Mouse (Mus musculus) cerebellum, postnatal 14 days (tissue): Measurements from ENCODE around the gene Fbxl17.
A peak's percentile ranks its signal among the peaks of the same experiment; 100 is the strongest.

Source experiments
- DNase-seq, 2 experiments: peaks; one replicate each; pipeline ENCODE4 v3.0.0; 2021; ENCODE audit warnings: mixed read lengths in 2 of 2

Gene Fbxl17

DNA sequence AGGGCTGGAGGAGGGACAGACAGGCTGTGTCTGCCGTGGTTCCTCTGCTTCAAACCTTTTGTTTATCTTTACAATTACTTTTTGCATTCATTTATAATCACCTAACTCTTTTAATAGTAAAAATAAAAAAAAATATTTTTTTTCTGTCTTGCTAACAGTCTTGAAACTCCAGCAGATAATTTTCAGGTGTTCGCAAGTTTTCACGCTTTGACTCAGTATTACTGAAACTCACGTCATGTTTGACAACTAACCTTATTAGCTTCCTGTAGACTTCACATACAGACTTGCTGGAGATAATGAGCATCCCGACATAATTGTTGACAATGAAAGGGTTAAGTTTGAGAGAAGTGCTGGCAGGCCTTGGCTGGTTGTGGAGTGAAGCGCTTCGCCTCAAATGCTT, 340.6 kb downstream of the Fbxl17 start:
- DNase-seq, result no peak

DNA sequence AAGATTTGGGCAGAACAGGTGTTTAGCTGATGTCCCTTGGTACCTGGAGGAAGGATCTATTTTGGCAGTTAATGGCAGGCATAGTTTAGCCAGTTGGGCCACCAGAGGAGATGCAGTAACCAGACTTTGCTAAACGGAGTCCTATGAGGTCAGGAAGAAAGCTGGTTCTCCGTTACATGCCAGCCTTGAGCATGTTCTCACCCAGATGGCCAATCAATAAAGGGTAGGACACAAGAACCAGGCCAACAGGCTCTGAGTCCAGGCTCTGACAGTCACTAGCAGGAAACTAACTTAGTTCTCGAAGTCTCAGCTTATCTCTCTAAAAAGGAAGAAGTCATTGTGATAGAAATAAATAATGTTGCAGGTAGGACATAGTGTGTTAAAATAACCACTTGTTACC, 341.4 kb downstream of the Fbxl17 start:
- no peak for DNase-seq

DNA sequence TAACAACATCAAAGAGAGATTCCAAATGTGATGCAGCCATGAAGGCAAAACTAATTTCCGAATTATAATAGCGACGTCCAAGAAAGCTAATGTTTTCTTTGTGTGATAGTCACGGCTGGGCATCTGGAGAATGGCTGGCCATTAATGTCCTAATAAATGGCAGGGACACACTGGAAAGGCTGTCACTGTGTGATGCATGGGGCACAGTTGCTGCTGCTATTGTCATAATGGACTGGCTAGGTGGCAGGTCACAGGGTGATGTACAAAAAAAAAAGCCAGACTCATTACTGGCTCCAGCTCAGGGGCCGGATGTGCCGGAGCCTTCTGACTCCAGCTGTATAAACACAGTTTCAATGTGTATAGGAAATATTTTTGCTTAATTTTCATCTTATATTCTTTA, 341.9 kb downstream of the Fbxl17 start:
- DNase-seq, result no peak

DNA sequence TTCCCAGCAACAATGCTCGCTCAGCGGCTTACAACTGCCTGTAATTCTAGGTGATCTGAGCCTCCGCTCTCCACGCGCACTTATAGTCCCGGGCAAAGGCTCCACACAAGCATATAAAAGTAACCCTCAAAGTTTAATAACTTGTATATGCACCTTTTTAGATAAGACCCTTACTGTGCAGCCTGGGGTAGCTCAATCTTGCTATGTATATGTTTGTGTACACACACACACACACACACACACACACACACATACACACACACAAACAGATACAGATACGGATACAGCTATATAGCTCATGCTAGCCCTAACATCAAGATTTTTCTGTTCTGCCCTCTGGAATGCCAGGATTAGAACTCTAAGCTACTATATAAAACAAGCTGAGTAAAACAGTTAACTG, 342.8 kb downstream of the Fbxl17 start:
- DNase-seq, result no peak

DNA sequence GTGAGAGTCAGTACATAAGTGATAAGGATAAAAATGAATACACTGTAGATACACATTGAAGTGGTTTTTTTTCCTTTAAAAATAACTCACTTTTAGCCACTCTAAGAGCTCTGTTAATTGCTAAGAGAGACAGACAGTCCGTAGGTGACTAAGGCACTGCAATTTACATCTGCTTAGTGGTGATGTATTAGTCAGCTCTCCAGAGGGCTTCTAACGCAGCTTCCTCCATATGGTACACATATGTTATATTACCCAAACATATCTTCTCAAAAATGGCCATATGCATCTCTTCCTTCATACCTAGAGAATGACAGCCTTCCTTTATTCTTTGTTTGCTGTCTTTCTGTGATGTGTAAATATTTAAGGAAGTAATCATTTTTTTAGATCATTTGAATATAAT, 353.3 kb downstream of the Fbxl17 start:
- DNase-seq, result no peak

DNA sequence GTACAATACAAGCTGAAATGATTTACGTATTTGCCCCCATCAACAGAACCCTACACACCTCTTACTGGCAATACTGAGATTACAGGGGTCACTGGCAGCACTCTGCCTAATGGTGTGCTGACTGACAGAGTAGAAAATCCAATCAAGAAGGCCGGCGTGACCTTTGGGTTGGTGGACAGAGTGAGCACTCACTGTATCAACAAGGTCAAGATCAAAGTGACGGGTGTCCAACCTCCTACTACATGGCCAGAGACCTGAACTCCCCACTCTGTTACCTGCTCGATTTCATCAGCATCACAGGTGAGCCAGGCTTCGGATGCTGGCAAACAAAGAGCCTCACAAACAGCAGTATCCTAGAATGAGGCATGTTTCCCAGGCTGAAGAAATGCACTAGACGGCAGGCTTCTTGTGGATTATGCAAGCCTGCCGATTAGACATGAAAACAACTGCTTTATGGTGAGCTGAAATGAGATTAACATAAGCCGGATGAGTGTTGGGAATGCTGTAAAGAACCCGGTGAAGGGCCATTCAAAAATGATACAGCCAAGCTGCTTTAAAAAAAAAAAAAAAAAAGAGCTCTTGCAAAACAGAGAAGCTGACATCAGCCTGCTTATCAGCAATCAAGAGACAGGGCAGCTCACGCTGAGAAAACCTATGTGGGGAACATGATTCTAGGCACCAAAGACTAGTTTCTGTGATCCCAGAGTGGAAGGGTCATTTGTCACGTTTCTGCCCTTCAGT, 353.9 kb downstream of the Fbxl17 start:
- DNase-seq, result no peak

DNA sequence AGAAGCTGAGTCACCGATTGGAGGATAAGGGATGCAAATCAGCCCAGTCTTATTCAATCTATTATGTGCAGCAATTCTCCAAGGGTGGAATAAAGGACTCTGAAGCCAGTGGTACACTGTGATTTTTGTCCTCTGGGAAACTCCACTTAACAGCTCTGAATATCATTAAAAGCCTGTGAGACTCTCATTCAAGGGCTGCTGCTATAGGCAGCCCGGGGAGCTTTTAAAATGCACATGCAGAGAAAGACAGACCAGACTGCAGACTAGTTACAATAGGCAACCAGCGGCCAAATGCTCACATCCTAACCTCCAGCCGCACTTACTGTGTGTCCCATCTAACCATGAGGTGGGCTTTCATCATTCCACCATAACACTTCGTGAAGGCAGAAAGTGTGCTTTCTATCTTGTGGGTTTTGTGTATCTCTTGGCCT, 354.5 kb downstream of the Fbxl17 start:
- DNase-seq, result no peak

DNA sequence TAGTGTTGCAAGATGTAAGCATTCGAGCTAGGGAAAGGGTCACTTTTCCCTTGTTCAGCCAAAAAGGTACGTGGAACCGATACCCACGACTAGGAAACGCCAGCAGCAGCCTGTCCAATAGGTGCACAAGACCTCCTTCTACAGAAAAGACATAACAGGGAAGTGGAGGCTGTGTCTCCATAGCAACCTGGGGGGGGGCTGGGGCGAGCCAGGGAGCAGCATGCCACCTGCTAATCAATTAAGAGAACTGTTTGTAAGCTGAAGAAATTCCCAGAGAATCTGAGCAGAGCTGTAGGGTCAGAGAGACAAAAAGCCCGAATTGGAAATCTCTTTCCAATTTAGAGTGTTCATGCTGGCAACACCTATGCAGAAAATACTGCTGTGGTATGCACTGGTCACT, 356.0 kb downstream of the Fbxl17 start:
- no peak for DNase-seq

DNA sequence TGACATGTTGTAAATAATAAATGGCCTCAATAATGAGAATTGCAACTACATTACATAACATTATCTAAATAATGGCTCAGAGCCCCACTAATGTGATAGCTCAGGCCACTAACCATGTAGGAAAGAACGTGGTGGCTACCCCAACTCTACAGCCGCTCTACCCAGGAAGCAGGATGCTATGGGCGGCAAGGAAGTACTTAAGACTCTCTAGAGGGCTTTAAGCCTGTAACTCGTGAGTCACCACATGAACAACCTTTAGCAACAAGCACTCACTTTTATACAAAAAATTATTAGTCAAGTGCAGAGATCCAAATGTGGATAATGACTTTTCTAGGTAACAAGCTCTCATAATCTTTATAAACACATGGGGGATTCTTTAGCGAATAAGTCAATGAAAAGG, 365.0 kb downstream of the Fbxl17 start:
- DNase-seq, result no peak

DNA sequence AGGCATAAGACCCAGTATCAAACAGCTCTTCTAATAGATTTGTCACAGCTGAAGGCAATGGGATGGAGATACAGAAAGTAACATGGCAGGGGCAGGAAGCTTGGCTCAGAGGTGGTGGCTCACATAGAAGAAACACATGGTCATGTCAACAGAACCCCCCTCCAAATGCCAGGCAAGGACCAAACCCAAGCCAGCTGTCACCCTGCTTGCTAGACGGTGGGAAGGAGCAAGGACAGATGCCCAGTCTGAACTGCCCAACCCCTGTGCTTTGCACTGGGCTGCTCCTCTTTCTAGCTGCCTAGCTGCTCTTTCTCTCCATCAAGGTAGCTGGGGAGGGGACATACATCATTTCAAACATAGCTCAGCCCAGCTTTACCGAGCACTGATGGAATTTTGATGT, 377.4 kb downstream of the Fbxl17 start:
- peak; percentile 47 to 52 for DNase-seq

DNA sequence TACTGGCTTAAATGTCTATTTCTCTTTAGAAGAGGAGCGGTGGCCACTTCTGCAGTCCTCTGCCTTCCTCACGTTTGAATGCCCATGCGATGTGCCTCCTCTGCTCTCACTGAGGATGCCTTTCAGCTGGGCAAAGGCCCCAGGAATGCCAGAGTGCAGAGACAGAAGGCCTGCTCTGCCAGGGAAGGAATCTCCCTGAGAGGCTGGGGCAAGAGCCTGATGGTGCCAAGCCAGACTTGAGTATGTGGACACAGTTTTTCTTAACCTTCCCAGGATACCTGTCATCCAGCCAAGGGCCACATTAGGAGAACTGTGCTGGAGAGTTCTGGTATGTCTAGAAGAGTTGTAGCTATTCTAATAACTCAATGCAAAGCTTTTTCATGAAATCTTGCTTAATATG, 380.1 kb downstream of the Fbxl17 start:
- DNase-seq, result peak; percentile 26 to 61

DNA sequence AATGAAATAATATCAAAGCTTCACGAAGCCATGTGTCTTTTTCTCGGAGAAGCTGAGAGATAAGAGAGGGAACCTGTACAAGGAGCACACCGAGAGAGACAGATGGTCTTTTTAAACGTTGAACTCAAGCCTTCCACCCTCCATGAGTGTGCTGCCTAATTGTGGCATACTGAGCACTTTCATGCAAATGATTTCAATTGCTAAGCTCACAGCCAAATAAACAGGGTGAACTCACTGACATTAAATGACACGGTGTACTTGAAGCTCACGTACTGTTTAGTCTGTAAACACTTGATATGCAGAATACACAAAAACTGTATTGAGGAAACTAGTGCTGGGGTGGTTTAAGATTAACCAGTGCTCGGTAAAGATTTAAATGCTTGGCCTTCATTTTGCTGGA, 380.7 kb downstream of the Fbxl17 start:
- peak; percentile 15 to 56 for DNase-seq

DNA sequence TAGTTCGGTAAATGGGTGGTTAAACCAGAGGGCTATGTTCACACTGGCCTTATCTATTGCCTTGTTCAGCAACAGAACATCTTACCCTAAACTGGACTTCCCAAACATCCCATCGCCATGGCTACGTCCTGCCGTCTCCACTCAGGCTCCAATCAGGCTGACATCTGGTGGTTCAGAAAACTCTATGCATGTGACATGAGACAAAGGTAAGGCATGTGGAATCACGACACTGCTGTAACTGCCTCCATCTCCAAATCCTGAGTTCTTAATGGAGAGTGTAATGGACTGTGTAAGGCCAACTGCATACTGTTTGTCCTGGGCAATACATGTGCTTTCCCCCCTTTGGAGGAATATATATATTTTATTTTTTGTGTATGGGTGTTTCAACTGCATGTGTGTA, 382.7 kb downstream of the Fbxl17 start:
- no peak for DNase-seq

DNA sequence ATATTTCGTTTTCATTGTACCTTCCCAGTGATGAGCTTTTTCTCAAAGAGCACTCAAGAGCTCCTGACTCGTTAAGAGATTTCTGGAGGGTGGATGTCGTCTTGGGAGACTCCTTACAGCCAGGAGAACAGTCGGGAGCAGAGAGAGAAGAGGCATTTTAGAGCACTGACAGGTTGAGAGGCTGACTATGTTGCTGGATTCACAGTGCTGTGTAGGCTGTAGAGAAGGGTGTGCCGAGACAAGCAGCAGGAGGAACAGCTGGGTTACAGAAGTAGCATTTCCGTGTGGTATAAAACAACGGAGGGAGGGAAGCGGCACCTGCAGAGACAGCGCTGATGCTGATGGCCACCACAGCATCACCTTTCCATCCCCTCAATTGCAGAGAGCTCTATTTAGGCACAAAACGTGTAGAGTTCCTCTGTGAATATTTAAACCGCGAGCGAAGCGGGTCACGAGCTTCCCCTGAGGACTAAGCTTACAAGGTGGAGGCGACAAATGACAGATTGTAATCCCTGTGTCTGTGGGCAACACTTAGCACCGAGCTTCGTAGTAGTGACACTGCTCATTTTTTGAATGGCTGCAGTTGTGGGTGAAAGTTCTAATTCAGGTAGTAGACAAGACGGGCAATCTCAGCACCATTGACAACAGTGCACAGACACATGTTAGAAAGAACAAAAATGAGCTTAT, 385.3 kb downstream of the Fbxl17 start:
- no peak for DNase-seq

DNA sequence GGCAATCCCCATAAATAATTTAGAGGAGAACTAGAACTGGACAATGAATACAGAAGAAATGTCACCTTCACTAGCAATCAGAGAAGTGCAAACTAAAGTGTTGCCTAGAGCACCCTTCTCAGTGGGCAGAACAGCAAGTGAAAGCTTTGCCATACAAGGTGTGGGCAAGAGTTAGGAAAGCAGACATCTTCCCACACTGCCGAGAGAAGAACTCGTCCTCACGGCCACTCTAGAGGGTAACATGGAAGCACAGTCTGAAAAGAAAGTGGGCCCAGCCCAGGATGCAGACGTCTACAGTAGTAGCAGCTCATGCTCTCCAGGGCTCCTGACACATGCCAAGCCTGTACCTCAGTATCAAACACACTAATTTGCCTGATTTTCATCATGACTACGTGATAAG, 387.0 kb downstream of the Fbxl17 start:
- DNase-seq, result no peak

DNA sequence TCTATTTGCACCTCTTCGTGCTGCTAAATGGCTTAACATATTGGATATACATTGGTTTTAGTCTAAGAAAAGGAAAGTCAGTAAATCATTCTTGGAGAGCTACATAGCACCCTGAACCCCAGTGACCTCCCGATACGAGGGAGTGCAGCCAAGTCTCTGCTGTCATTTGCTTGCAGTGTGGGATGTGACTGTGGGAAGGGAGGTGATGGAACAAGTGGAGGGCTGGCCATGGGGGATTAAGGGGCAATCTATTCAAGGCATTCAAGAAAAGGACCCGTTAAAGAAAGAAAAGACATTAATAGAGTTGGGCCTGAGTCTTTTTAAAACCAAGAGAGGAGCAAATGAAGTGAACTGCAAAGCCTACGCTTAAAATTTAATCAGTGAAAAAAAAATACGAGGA, 388.8 kb downstream of the Fbxl17 start:
- no peak for DNase-seq

DNA sequence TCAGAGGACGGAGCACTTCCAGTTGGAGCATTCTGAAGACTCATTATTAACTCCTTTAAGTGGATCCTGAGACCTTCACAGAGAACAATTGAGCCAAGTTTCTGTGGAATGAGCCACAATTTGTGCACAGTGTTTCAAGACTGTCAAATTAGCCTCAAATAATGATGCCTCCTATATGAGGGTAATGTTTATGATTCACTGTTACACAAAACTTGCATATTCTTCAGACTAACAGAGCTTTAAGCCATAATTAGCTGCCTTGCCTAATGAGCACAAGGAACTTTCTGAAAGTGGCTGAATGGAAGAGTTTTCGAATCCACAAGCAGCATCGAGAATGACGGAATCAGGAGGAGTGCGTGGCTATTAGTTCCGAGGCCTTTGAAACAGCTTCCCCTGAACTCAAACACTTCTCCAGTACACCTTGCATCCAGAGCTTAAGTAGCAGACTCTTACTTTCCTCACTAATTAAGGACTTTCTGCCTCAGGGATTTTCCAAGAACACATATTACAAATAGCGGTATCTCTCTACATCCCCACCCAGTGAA, 389.5 kb downstream of the Fbxl17 start:
- DNase-seq, result no peak

DNA sequence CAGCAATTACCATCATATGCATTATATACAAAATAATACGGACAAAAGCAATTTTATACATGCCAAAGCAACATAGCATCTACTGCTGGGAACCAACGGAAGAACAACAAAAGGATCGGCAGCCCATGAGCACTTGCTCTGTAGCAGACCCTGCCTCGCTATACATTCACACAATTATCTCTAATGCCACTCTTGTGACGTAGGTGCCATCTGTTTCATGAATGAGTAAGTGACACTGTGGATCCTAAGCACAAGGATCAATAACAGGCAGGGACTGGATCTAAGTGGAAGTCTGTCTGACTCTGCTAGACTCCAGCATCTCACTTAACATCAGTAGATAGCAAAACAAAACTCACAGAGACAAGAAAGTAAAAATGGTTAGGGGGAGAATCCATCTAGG, 391.8 kb downstream of the Fbxl17 start:
- no peak for DNase-seq

DNA sequence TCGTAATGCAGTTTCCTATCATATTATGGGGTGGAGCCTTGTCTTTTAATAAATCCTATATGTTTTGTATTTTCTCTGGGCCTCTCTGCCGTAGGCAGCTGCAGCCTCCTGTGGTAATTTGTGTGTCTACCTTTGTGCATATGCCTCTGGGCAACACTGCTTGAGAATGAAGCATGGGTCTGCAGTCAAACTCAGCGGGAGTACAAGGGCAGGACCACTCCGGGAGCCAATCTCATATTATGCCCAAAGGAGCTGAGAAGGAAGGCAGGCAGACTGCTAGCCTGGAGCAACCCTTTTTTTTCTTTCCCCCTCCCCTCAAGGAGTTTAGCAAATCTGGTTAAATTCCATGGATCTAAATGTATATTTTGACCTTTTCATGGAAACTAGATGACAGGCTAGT, 392.3 kb downstream of the Fbxl17 start:
- DNase-seq, result no peak

DNA sequence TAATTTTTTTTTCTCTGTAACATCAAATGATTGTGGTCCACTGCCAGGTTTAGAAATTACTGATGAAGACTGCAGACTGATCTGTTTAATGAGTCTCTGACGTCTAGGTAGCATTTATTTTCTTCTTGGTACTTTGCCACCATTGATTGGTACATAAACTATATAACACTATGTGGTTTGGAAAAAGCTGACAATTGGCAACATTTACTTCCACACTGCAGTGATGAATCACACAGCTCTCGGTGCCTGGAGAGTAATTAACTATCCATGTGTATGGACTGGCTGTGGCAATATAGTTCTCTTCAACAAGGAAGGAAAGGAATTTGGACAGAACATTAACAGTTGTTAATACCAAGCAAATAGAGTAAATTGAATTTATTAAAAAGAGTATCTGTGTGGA, 404.3 kb downstream of the Fbxl17 start:
- no peak for DNase-seq

DNA sequence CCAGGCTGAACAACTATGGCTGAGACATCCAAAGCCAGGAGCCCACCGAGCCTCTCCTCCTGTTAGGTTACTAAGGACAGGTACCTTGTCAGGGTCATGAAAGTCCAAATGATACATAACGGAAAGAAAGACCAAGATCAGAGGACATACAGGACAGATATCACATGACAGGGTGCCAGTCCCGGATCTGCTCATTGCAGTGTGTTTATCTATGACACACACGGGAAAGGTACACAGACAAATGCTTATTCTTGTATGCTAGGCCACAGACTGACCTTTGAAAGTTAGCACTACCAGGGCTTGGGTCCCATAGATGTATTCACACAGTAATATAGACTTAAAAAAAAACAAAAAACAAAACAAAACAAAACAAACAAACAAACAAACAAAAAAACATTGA, 404.8 kb downstream of the Fbxl17 start:
- DNase-seq, result no peak

DNA sequence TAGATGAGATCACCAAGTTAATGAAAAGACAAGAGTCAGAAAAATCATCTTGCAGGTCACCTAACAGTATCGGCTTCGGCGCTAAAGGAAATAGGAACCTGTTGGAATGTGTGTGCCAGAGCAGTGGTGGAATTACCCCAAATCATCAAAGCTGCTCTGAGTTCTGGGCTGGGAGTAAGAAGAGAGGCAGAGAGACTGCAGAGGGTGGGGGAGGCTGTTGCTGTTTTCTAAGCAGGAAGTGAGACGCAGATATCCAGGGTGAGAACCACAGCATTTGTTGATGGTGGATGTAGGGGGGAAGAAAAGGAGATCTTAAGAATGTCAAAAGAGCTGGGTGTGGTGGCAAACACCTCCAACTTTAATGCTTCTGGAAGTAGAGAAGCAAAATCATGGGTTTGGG, 406.6 kb downstream of the Fbxl17 start:
- DNase-seq, result no peak

DNA sequence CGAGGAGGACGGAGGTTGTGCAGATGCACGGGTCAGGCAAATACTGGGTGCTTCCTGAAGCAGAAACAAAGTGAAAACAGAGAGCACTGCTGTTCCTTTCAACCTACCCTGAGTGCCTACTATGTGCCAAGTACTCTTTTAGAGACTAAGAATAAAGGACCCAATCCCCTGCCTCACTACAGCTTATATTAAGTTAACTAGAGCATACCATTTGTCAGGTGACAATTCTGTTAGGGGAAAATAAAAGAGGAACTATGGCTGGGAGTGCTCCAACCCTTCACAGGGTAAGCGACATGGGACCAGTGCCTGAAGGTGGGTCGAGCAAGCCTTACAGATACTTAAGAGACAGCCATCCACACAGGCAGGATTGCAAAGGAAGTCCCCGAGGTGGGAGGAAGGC, 407.0 kb downstream of the Fbxl17 start:
- no peak for DNase-seq

DNA sequence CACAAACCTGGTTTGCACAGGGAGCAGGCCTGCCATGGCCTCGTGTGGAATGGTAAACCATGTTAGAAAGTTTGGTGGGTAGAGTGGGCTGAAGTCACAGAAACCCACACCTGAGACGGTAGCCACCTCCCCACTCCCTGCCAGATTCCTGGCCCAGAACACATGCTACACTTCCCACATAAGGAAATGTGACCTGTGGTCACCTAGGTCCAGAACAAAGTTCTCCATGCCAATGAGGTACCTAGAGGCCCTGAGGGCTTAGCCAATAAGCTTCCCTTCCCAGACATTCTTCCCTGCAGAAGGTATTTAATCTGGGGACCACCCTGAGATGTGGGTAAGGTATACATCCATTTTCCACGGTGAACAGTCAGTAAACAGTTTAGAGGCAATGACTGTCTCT, 409.7 kb downstream of the Fbxl17 start:
- no peak for DNase-seq

DNA sequence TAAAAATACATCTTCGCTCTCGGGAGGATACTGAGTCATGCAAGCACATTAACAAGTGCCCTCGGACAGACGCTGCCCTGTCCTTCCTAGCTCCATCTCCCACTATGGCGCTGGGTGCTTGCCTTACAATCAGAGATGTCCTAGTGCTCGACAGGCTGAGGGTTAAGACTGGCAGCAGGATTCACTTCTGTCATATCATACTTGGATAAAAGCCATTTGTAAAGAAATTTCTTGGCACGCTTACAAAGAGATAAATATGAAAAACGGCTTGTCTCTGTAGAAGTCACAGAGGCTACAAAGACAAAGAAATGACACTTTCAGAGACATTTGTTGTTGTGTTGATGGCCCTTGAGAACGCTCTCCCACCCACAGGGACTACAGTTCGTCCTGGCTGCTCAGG, 412.6 kb downstream of the Fbxl17 start:
- DNase-seq, result no peak
